Comparison of ENCODE assay signal across 8 mouse cellular contexts in genomic region chr13:93237677-93238398, GRCm38 (mm10). TPM values are rescaled to one million over a fixed set of nuclear protein-coding genes. Genes with fewer than 3 reads are reported as not detected.
DNase-seq lines count a peak whose midpoint lies in the region; ATAC-seq lines count a peak whose summit lies in the region.

No protein-coding gene starts in this region.

- H3K27ac ChIP-seq in forebrain, embryonic 13.5 days = no peak overlapping the region

- no peak overlapping the region for H3K9ac ChIP-seq in forebrain, embryonic 13.5 days

- H3K9me3 ChIP-seq in forebrain, embryonic 13.5 days (replicated peaks) = no peaks in the 10 kb centered on the region

- WGBS in forebrain, embryonic 13.5 days = 79% methylated on average over 9 of the region's 9 CpGs

- H3K36me3 ChIP-seq in forebrain, embryonic 13.5 days (ENCODE audit: poor library complexity, severe bottlenecking) = no peaks in the 10 kb centered on the region

- H3K4me3 ChIP-seq in forebrain, embryonic 13.5 days = no peak overlapping the region

- peak; percentile 16 for DNase-seq in gastrocnemius, postnatal 25 days
- DNase-seq in gastrocnemius, adult 8-10 months (ENCODE audit: low spot score in 2 of 2) = no peak
- DNase-seq in adrenal gland, postnatal 36 days = peak; percentile 30 to 48
- DNase-seq in kidney, adult 8-10 months = peak; percentile 47 to 48
- no peak for DNase-seq in cerebellum, adult 18-20 months
- no peak for DNase-seq in urinary bladder, adult 18-20 months (ENCODE audit: low spot score in 2 of 2)

- peak; percentile 94 for ATAC-seq in megakaryocyte, adult 5-6 weeks (ENCODE audit: poor library complexity, severe bottlenecking)
- no peak for ATAC-seq in forebrain, embryonic 13.5 days

- H3K27me3 ChIP-seq in forebrain, embryonic 13.5 days = no peaks in the 10 kb centered on the region

- no peak overlapping the region for H3K4me2 ChIP-seq in forebrain, embryonic 13.5 days

- 0 out of 2 replicates have a peak, but pooled peaks cover 4% of the 10 kb centered on the region for H3K4me1 ChIP-seq in forebrain, embryonic 13.5 days

RNA-seq across cellular contexts. Expression of gene Tent2, which starts 45.7 kb away (rescaled TPM):
- total RNA-seq in gastrocnemius, postnatal 25 days (2021) = 10 to 100 TPM; 10.3 to 10.5 TPM
- total RNA-seq in gastrocnemius, adult 8-10 months (2022) = 10 to 100 TPM in 2 of 4 experiments, 1 to 10 TPM in 2; 8.1 to 10.7 (median 10.1) TPM
- 10 to 100 TPM; 30.8 to 32.4 TPM for total RNA-seq in adrenal gland, postnatal 36 days (2021)
- 128 and 133 TPM in 2 replicates for total RNA-seq in megakaryocyte, adult 5-6 weeks (2015)
- total RNA-seq in megakaryocyte, adult 5-6 weeks (2017) = 63.9 and 93.1 TPM in 2 replicates
- polyA plus RNA-seq in forebrain, embryonic 13.5 days (2015; fragmentation: Nextera tagmentation; extraction: Ambion mirVana) = 44.5 and 46.6 TPM in 2 replicates

Comparison
In these comparisons a context has a peak if more than half of its experiments do, and no peak if none do; other contexts are left out.
1. DNase-seq: peak in gastrocnemius, postnatal 25 days (single experiment), adrenal gland, postnatal 36 days (2 of 2) and kidney, adult 8-10 months (2 of 2); none in gastrocnemius, adult 8-10 months (0 of 2), cerebellum, adult 18-20 months (0 of 2) and urinary bladder, adult 18-20 months (0 of 2).